ENCODE assay signal across 24 mouse cellular contexts in genomic region chr17:33804205-33804604, GRCm38 (mm10). TPM values are rescaled to one million over a fixed set of nuclear protein-coding genes. Genes with fewer than 3 reads are reported as not detected.
DNase-seq lines count a peak whose midpoint lies in the region; ATAC-seq and TF ChIP-seq lines count a peak whose summit lies in the region.
"Had no signal": no experiment of that assay in that cellular context is flagged by ENCODE, and none has a peak within 500 bp of the region (broad histone marks: within the 10 kb centered on the region; RNA-seq: fewer than 3 reads in every experiment).

No protein-coding gene starts in this region.

- peaks cover 16% of the 10 kb centered on the region for H3K4me1 ChIP-seq in liver, embryonic 12.5 days
- H3K4me1 ChIP-seq in CH12.LX (ENCODE audit: control insufficient read depth in 1 of 2, insufficient read depth in 2 of 2) (peaks cover 6 to 8% of the 10 kb centered on the region in 2 experiments), MEL (ENCODE audit: control insufficient read depth in 1 of 2, insufficient read depth in 2 of 2, low read length in 2 of 2) (peaks cover 2 to 4% of the 10 kb centered on the region in 2 experiments; a peak in 2 of 4 replicates)
- H3K4me1 ChIP-seq: embryonic facial prominence, embryonic 12.5 days; hindbrain, embryonic 15.5 days; limb, embryonic 15.5 days; neural tube, embryonic 12.5 days had no signal

- no peak for TF ChIP-seq RAD21 in CH12.LX (IDR thresholded peaks at IDR 0.05; ENCODE audit: low read depth, low read length)
- no peak for TF ChIP-seq RAD21 in MEL (IDR thresholded peaks at IDR 0.05; ENCODE audit: low read depth, low read length)

- WGBS in liver, embryonic 12.5 days (ENCODE audit: insufficient replicate concordance) = 54% methylated on average over 4 of the region's 4 CpGs

- no peak overlapping the region for H3K27ac ChIP-seq in liver, embryonic 12.5 days
- no peak overlapping the region for H3K27ac ChIP-seq in CH12.LX (ENCODE audit: insufficient read depth, low read depth)
- no peak overlapping the region for H3K27ac ChIP-seq in MEL (ENCODE audit: control insufficient read depth, low read depth, low read length)
- H3K27ac ChIP-seq: embryonic facial prominence, embryonic 12.5 days; hindbrain, embryonic 15.5 days; kidney, postnatal 0 days; limb, embryonic 15.5 days; neural tube, embryonic 12.5 days had no signal

- H3K9ac ChIP-seq in liver, embryonic 12.5 days = no peak overlapping the region
- H3K9ac ChIP-seq in CH12.LX (ENCODE audit: insufficient read depth, low read depth) (no peak overlapping the region), MEL (ENCODE audit: control insufficient read depth, low read depth, low read length, poor library complexity, severe bottlenecking) (no peak overlapping the region)
- H3K9ac ChIP-seq: embryonic facial prominence, embryonic 12.5 days; forebrain, postnatal 0 days; hindbrain, embryonic 15.5 days; limb, embryonic 15.5 days; neural tube, embryonic 12.5 days had no signal

- no peak overlapping the region for H3K4me3 ChIP-seq in liver, embryonic 12.5 days
- H3K4me3 ChIP-seq in CH12.LX (replicated peaks in 1 of 3; ENCODE audit: low read depth in 2 of 3, low read length in 2 of 3, poor library complexity in 1 of 3) = no peak overlapping the region
- no peak overlapping the region for H3K4me3 ChIP-seq in MEL (ENCODE audit: control insufficient read depth in 1 of 2, insufficient read depth in 1 of 2, low read depth in 2 of 2, low read length in 2 of 2)
- H3K4me3 ChIP-seq: embryonic facial prominence, embryonic 12.5 days; hindbrain, embryonic 15.5 days; limb, embryonic 15.5 days; neural tube, embryonic 12.5 days had no signal

- DNase-seq in liver (no peak), CH12.LX (ENCODE audit: extremely low read depth) (no peak), MEL (ENCODE audit: low read depth, low spot score) (peak; percentile 46)
- DNase-seq in lung, postnatal 25 days (ENCODE audit: low spot score) = peak; percentile 53
- DNase-seq in frontal cortex, postnatal 14 days (ENCODE audit: low spot score in 2 of 2) = no peak
- DNase-seq in adrenal gland, postnatal 4 days (ENCODE audit: low spot score in 2 of 2) = no peak
- no peak for DNase-seq in embryo, embryonic 10.5 days (ENCODE audit: low spot score)
- DNase-seq: adrenal gland, adult 2 months; cerebellum, adult 18-20 months; cerebellum, postnatal 14 days; forebrain, postnatal 0 days; gastrocnemius, postnatal 36 days; kidney, adult 2 months; layer of hippocampus, adult 9-11 months; left cerebral cortex, postnatal 4 days; midbrain, embryonic 14.5 days; retina, postnatal 1 day; thymus, postnatal 25 days had no signal

- TF ChIP-seq EP300 in CH12.LX (IDR thresholded peaks at IDR 0.05; ENCODE audit: low read length) (no peak), MEL (IDR thresholded peaks at IDR 0.05; ENCODE audit: low read depth in 1 of 2, low read length in 2 of 2) (no peak)

- dilution Hi-C loops in CH12.LX (cut with MboI; ENCODE audit: extremely low pct_ligation_motif_present, extremely low pct_unique_long_range_greater_than_20kb, low sequenced_read_pairs) = no loop called here

- no peak overlapping the region for H3K4me2 ChIP-seq in liver, embryonic 12.5 days
- H3K4me2 ChIP-seq in CH12.LX (ENCODE audit: insufficient read depth, low read depth, poor library complexity, severe bottlenecking) = 0 out of 2 replicates have a peak overlapping the region, but pooled peaks have one; percentile 24
- H3K4me2 ChIP-seq: embryonic facial prominence, embryonic 12.5 days; hindbrain, embryonic 15.5 days; limb, embryonic 15.5 days; neural tube, embryonic 12.5 days had no signal

- peak; percentile 76 for TF ChIP-seq POLR2A in CH12.LX (IDR thresholded peaks at IDR 0.05; ENCODE audit: low read depth, low read length)
- no peak for TF ChIP-seq POLR2A in MEL (IDR thresholded peaks at IDR 0.05; ENCODE audit: control insufficient read depth in 1 of 2, insufficient read depth in 1 of 2, low read depth in 1 of 2, low read length in 2 of 2, poor library complexity in 1 of 2)

- ATAC-seq in liver, embryonic 12.5 days = peak; percentile 40
- ATAC-seq: forebrain, postnatal 0 days had no signal

- TF ChIP-seq CTCF in CH12.LX (conservative IDR thresholded peaks at IDR 0.05 in 1 of 2, IDR thresholded peaks at IDR 0.05 in 1 of 2; ENCODE audit: low read depth in 2 of 2, low read length in 2 of 2) (no peak), MEL (IDR thresholded peaks at IDR 0.05 in 2 of 3, conservative IDR thresholded peaks at IDR 0.05 in 1 of 3; ENCODE audit: control insufficient read depth in 1 of 3, insufficient read depth in 1 of 3, low read depth in 2 of 3, low read length in 3 of 3, poor library complexity in 1 of 3, severe bottlenecking in 1 of 3) (no peak)

- no peaks in the 10 kb centered on the region for H3K9me3 ChIP-seq in liver, embryonic 12.5 days (replicated peaks)
- H3K9me3 ChIP-seq in CH12.LX (replicated peaks; ENCODE audit: low read length) = no peaks in the 10 kb centered on the region
- no peaks in the 10 kb centered on the region for H3K9me3 ChIP-seq in MEL (replicated peaks; ENCODE audit: insufficient read depth, low read length)
- H3K9me3 ChIP-seq: embryonic facial prominence, embryonic 12.5 days; hindbrain, embryonic 15.5 days; limb, embryonic 15.5 days; neural tube, embryonic 12.5 days had no signal

- no peaks in the 10 kb centered on the region for H3K79me2 ChIP-seq in CH12.LX (replicated peaks; ENCODE audit: control insufficient read depth, extremely low read depth, insufficient read depth, poor library complexity, severe bottlenecking)
- H3K79me2 ChIP-seq in MEL (ENCODE audit: control insufficient read depth, insufficient read depth, low read length, poor library complexity) = no peaks in the 10 kb centered on the region

- H3K27me3 ChIP-seq in liver, embryonic 12.5 days (replicated peaks) = no peaks in the 10 kb centered on the region; the same call in 1 of the 2 replicates
- H3K27me3 ChIP-seq in CH12.LX (replicated peaks) = peaks cover 7% of the 10 kb centered on the region
- no peaks in the 10 kb centered on the region; a peak in 1 of 4 replicates for H3K27me3 ChIP-seq in MEL (ENCODE audit: control insufficient read depth in 1 of 2, insufficient read depth in 2 of 2, low read length in 2 of 2)
- H3K27me3 ChIP-seq: embryonic facial prominence, embryonic 12.5 days; hindbrain, embryonic 15.5 days; limb, embryonic 15.5 days; neural tube, embryonic 12.5 days had no signal

- in situ Hi-C loops in CH12.LX (cut with MboI; ENCODE audit: low pct_ligation_motif_present, low pct_unique_long_range_greater_than_20kb, low sequenced_read_pairs) = loop anchor here (10.0 kb wide), 1 partner anchor 359 kb away; no protein-coding TSS in a partner anchor

- H3K36me3 ChIP-seq in liver, embryonic 12.5 days = no peaks in the 10 kb centered on the region
- H3K36me3 ChIP-seq in CH12.LX (replicated peaks in 1 of 2; ENCODE audit: control insufficient read depth in 1 of 2, insufficient read depth in 1 of 2, low read length in 1 of 2) (no peaks in the 10 kb centered on the region), MEL (ENCODE audit: control insufficient read depth in 1 of 2, insufficient read depth in 2 of 2, low read length in 2 of 2) (0 out of 4 replicates have a peak, but pooled peaks cover 0 to 2% of the 10 kb centered on the region in 2 experiments)
- H3K36me3 ChIP-seq: embryonic facial prominence, embryonic 12.5 days; hindbrain, embryonic 15.5 days; limb, embryonic 15.5 days; neural tube, embryonic 12.5 days had no signal

RNA-seq across cellular contexts. Expression of gene Kank3, which starts 6.1 kb away (rescaled TPM):
- polyA plus RNA-seq in liver, embryonic 12.5 days (2016; fragmentation: Nextera tagmentation; extraction: Ambion mirVana) = 12.6 and 13.2 TPM in 2 replicates
- 10.8 and 15.7 TPM in 2 replicates for total RNA-seq in CH12.LX (2012; rRNA removed)
- 0.50 and 0.81 TPM in 2 replicates for total RNA-seq in CH12.LX (2014; rRNA removed)
- polyA plus RNA-seq in CH12.LX (2012; ENCODE audit: insufficient read length, low read depth) = 0.78 and 1.8 TPM in 2 replicates
- total RNA-seq in MEL (2012; rRNA removed) = 5.0 and 5.2 TPM in 2 replicates
- polyA plus RNA-seq in MEL (2012; ENCODE audit: insufficient read depth in 1 of 2, insufficient read length in 2 of 2, low read depth in 1 of 2, low replicate concordance in 2 of 2, missing spikeins in 1 of 2) = 1 to 10 TPM in 1 of 2 experiments, not detected in 1; 5.5 TPM
- 100 to 1,000 TPM; 117 to 136 TPM for total RNA-seq in adrenal gland, postnatal 4 days (2021)

RNA-seq across cellular contexts. Expression of gene Rps28, which starts 20.2 kb away (rescaled TPM):
- polyA plus RNA-seq in liver, embryonic 12.5 days (2016; fragmentation: Nextera tagmentation; extraction: Ambion mirVana) = 689 and 715 TPM in 2 replicates
- total RNA-seq in CH12.LX (2012; rRNA removed) (4,496 and 4,575 TPM in 2 replicates), CH12.LX (2014; rRNA removed) (696 and 765 TPM in 2 replicates), MEL (2012; rRNA removed) (3,378 and 3,556 TPM in 2 replicates)
- polyA plus RNA-seq in CH12.LX (2012; ENCODE audit: insufficient read length, low read depth) (782 and 837 TPM in 2 replicates), MEL (2012; ENCODE audit: insufficient read depth in 1 of 2, insufficient read length in 2 of 2, low read depth in 1 of 2, low replicate concordance in 2 of 2, missing spikeins in 1 of 2) (1,000 to 10,000 TPM in 1 of 2 experiments, 100 to 1,000 TPM in 1; 994 to 2,154 TPM)
- total RNA-seq in adrenal gland, postnatal 4 days (2021) = 1,000 to 10,000 TPM; 1,918 to 2,060 TPM

RNA-seq across cellular contexts. Expression of gene Ndufa7, which starts 20.2 kb away (rescaled TPM):
- 296 and 311 TPM in 2 replicates for polyA plus RNA-seq in liver, embryonic 12.5 days (2016; fragmentation: Nextera tagmentation; extraction: Ambion mirVana)
- total RNA-seq in CH12.LX (2012; rRNA removed) (316 and 364 TPM in 2 replicates), CH12.LX (2014; rRNA removed) (168 and 194 TPM in 2 replicates), MEL (2012; rRNA removed) (359 and 370 TPM in 2 replicates)
- polyA plus RNA-seq in CH12.LX (2012; ENCODE audit: insufficient read length, low read depth) (153 and 164 TPM in 2 replicates), MEL (2012; ENCODE audit: insufficient read depth in 1 of 2, insufficient read length in 2 of 2, low read depth in 1 of 2, low replicate concordance in 2 of 2, missing spikeins in 1 of 2) (100 to 1,000 TPM in 1 of 2 experiments, not detected in 1; 326 TPM)
- 100 to 1,000 TPM; 354 to 402 TPM for total RNA-seq in adrenal gland, postnatal 4 days (2021)

RNA-seq across cellular contexts. Expression of gene Angptl4, which starts 22.6 kb away (rescaled TPM):
- polyA plus RNA-seq in liver, embryonic 12.5 days (2016; fragmentation: Nextera tagmentation; extraction: Ambion mirVana) = 17.3 and 21.0 TPM in 2 replicates
- total RNA-seq in CH12.LX (2012; rRNA removed) (8.0 and 9.4 TPM in 2 replicates), CH12.LX (2014; rRNA removed) (11.7 and 12.2 TPM in 2 replicates), MEL (2012; rRNA removed) (11.7 and 13.5 TPM in 2 replicates)
- polyA plus RNA-seq in CH12.LX (2012; ENCODE audit: insufficient read length, low read depth) (6.3 and 6.8 TPM in 2 replicates), MEL (2012; ENCODE audit: insufficient read depth in 1 of 2, insufficient read length in 2 of 2, low read depth in 1 of 2, low replicate concordance in 2 of 2, missing spikeins in 1 of 2) (10 to 100 TPM in 1 of 2 experiments, not detected in 1; 15.8 TPM)
- total RNA-seq in adrenal gland, postnatal 4 days (2021) = 10 to 100 TPM; 43.9 to 68.2 TPM

RNA-seq across cellular contexts. Expression of gene Cd320, which starts 38.7 kb away (rescaled TPM):
- 22.2 and 24.1 TPM in 2 replicates for polyA plus RNA-seq in liver, embryonic 12.5 days (2016; fragmentation: Nextera tagmentation; extraction: Ambion mirVana)
- total RNA-seq in CH12.LX (2012; rRNA removed) = 53.7 and 57.1 TPM in 2 replicates
- 67.1 and 84.2 TPM in 2 replicates for total RNA-seq in CH12.LX (2014; rRNA removed)
- polyA plus RNA-seq in CH12.LX (2012; ENCODE audit: insufficient read length, low read depth) = 45.3 and 50.9 TPM in 2 replicates
- 38.5 and 48.5 TPM in 2 replicates for total RNA-seq in MEL (2012; rRNA removed)
- polyA plus RNA-seq in MEL (2012; ENCODE audit: insufficient read depth in 1 of 2, insufficient read length in 2 of 2, low read depth in 1 of 2, low replicate concordance in 2 of 2, missing spikeins in 1 of 2) = 10 to 100 TPM in 1 of 2 experiments, not detected in 1; 45.6 TPM
- 10 to 100 TPM; 34.3 to 36.0 TPM for total RNA-seq in adrenal gland, postnatal 4 days (2021)

Comparison
In these comparisons a context has a peak if more than half of its experiments do, and no peak if none do; other contexts are left out.
1. DNase-seq: peak in MEL (single experiment) and lung, postnatal 25 days (single experiment); none in liver (single experiment), CH12.LX (single experiment), frontal cortex, postnatal 14 days (0 of 2), adrenal gland, postnatal 4 days (0 of 2) and embryo, embryonic 10.5 days (single experiment).
2. RNA of gene Kank3, which starts 6.1 kb away (total RNA-seq): 117 to 136 TPM in adrenal gland, postnatal 4 days; 0.50 to 15.7 TPM in CH12.LX and 5.0 to 5.2 TPM in MEL; every median in the first group is over 4 times any median in the second.